Comparison of ENCODE assay signal across 8 mouse cellular contexts in genomic region chr12:98734246-98734879, GRCm38 (mm10). TPM values are rescaled to one million over a fixed set of nuclear protein-coding genes. Genes with fewer than 3 reads are reported as not detected.
A peak's percentile ranks its signal among the peaks of the same experiment; 100 is the strongest.
DNase-seq lines count a peak whose midpoint lies in the region; ATAC-seq and TF ChIP-seq lines count a peak whose summit lies in the region.

No protein-coding gene starts in this region.

- peak; percentile 37 for TF ChIP-seq POLR2A in ES-Bruce4 (IDR thresholded peaks at IDR 0.05; ENCODE audit: insufficient read depth, low read length)

- peak overlapping the region; percentile 85 for H3K4me2 ChIP-seq in forebrain, embryonic 13.5 days
- H3K4me2 ChIP-seq in liver, postnatal 0 days (ENCODE audit: low read depth, low read length) = peak overlapping the region; percentile 83
- H3K4me2 ChIP-seq in neural tube, embryonic 13.5 days = peak overlapping the region; percentile 86

- ATAC-seq in cerebellum, adult (ENCODE audit: insufficient number of reproducible peaks, low FRiP score, low TSS enrichment) = peak; percentile 75
- ATAC-seq in forebrain, embryonic 13.5 days = peak; percentile 94
- peak; percentile 90 for ATAC-seq in liver, postnatal 0 days
- peak; percentile 91 for ATAC-seq in neural tube, embryonic 13.5 days (ENCODE audit: low read depth)

- under 1% methylated on average over 30 of the region's 30 CpGs for WGBS in forebrain, embryonic 13.5 days
- 2% methylated on average over 30 of the region's 30 CpGs for WGBS in liver, postnatal 0 days (ENCODE audit: insufficient replicate concordance)
- under 1% methylated on average over 30 of the region's 30 CpGs for WGBS in neural tube, embryonic 13.5 days

- H3K4me3 ChIP-seq in ES-Bruce4 (ENCODE audit: low read depth, low read length) = peak overlapping the region; percentile 82
- peak overlapping the region; percentile 61 for H3K4me3 ChIP-seq in forebrain, embryonic 13.5 days
- H3K4me3 ChIP-seq in liver, postnatal 0 days (ENCODE audit: low read depth, low read length) = peak overlapping the region; percentile 65
- H3K4me3 ChIP-seq in neural tube, embryonic 13.5 days = peak overlapping the region; percentile 64

- no peaks in the 10 kb centered on the region for H3K36me3 ChIP-seq in ES-Bruce4 (ENCODE audit: control insufficient read depth, insufficient read depth, low read length, poor library complexity, severe bottlenecking)
- H3K36me3 ChIP-seq in forebrain, embryonic 13.5 days (ENCODE audit: poor library complexity, severe bottlenecking) = no peaks in the 10 kb centered on the region
- H3K36me3 ChIP-seq in liver, postnatal 0 days (replicated peaks; ENCODE audit: insufficient read depth, low read length) = no peaks in the 10 kb centered on the region
- H3K36me3 ChIP-seq in neural tube, embryonic 13.5 days = no peaks in the 10 kb centered on the region

- TF ChIP-seq EP300 in ES-Bruce4 (IDR thresholded peaks at IDR 0.05; ENCODE audit: insufficient read depth, low read depth, low read length) = 0 out of 2 replicates have a peak, but pooled peaks have one; percentile 53
- TF ChIP-seq EP300 in liver, postnatal 0 days (IDR thresholded peaks at IDR 0.05; ENCODE audit: low read depth) = no peak

- no peak overlapping the region for H3K27ac ChIP-seq in ES-Bruce4 (ENCODE audit: insufficient read depth, low read length)
- H3K27ac ChIP-seq in forebrain, embryonic 13.5 days = peak overlapping the region; percentile 48
- H3K27ac ChIP-seq in liver, postnatal 0 days (ENCODE audit: low read depth) = peak overlapping the region; percentile 26; the same call in 1 of the 2 replicates
- H3K27ac ChIP-seq in neural tube, embryonic 13.5 days (replicated peaks) = peak overlapping the region; percentile 72

- H3K9ac ChIP-seq in ES-Bruce4 (ENCODE audit: low read depth, poor library complexity, severe bottlenecking) = peak overlapping the region; percentile 52
- H3K9ac ChIP-seq in forebrain, embryonic 13.5 days = peak overlapping the region; percentile 81
- H3K9ac ChIP-seq in liver, postnatal 0 days (replicated peaks) = peak overlapping the region; percentile 52
- H3K9ac ChIP-seq in neural tube, embryonic 13.5 days = peak overlapping the region; percentile 76

- H3K4me1 ChIP-seq in ES-Bruce4 (ENCODE audit: control insufficient read depth, insufficient read depth, low read length) = no peaks in the 10 kb centered on the region
- peaks cover 39% of the 10 kb centered on the region for H3K4me1 ChIP-seq in forebrain, embryonic 13.5 days
- H3K4me1 ChIP-seq in liver, postnatal 0 days (ENCODE audit: insufficient read depth) = peaks cover 22% of the 10 kb centered on the region
- H3K4me1 ChIP-seq in neural tube, embryonic 13.5 days (replicated peaks) = peaks cover 51% of the 10 kb centered on the region

- no peaks in the 10 kb centered on the region for H3K27me3 ChIP-seq in ES-Bruce4 (ENCODE audit: control insufficient read depth, insufficient read depth, low read length, poor library complexity, severe bottlenecking)
- 0 out of 2 replicates have a peak, but pooled peaks cover 4% of the 10 kb centered on the region for H3K27me3 ChIP-seq in forebrain, embryonic 13.5 days
- peaks cover 28% of the 10 kb centered on the region for H3K27me3 ChIP-seq in liver, postnatal 0 days (ENCODE audit: insufficient read depth, low read length)
- H3K27me3 ChIP-seq in neural tube, embryonic 13.5 days = peaks cover 23% of the 10 kb centered on the region

- no peaks in the 10 kb centered on the region for H3K9me3 ChIP-seq in ES-Bruce4 (replicated peaks; ENCODE audit: control insufficient read depth, insufficient read depth, low read length, poor library complexity, severe bottlenecking)
- no peaks in the 10 kb centered on the region for H3K9me3 ChIP-seq in forebrain, embryonic 13.5 days (replicated peaks)
- no peaks in the 10 kb centered on the region for H3K9me3 ChIP-seq in liver, postnatal 0 days (ENCODE audit: low read length)
- H3K9me3 ChIP-seq in neural tube, embryonic 13.5 days = no peaks in the 10 kb centered on the region

- TF ChIP-seq CTCF in ES-Bruce4 (IDR thresholded peaks at IDR 0.05; ENCODE audit: low read depth, low read length) = no peak
- no peak for TF ChIP-seq CTCF in liver, postnatal 0 days (IDR thresholded peaks at IDR 0.05; ENCODE audit: low read depth)

- intact Hi-C loops in heart, postnatal 10 days (cut with DNase I) = no loop called here

- DNase-seq in heart, postnatal 10 days = peak; percentile 89 to 91
- peak; percentile 84 for DNase-seq in layer of hippocampus, adult 11-12 months (ENCODE audit: low spot score)
- peak; percentile 85 for DNase-seq in liver, postnatal 0 days
- peak; percentile 83 for DNase-seq in telencephalon, adult 2 months (ENCODE audit: low read depth, low spot score)

RNA-seq across cellular contexts. Expression of gene Ptpn21, which starts 2.8 kb away (rescaled TPM):
- polyA plus RNA-seq in ES-Bruce4 (2011; ENCODE audit: insufficient read depth, insufficient read length, low read depth, missing spikeins) = 22.3 and 25.0 TPM in 2 replicates
- polyA plus RNA-seq in forebrain, embryonic 13.5 days (2015; fragmentation: Nextera tagmentation; extraction: Ambion mirVana) = 6.4 and 6.5 TPM in 2 replicates
- 10 to 100 TPM; 26.3 to 31.6 TPM for total RNA-seq in heart, postnatal 10 days (2021)
- polyA plus RNA-seq in liver, postnatal 0 days (2015; fragmentation: Nextera tagmentation; extraction: Ambion mirVana) = 4.0 and 4.1 TPM in 2 replicates
- polyA plus RNA-seq in neural tube, embryonic 13.5 days (2015; fragmentation: Nextera tagmentation; extraction: Ambion mirVana) = 4.5 and 5.3 TPM in 2 replicates

RNA-seq across cellular contexts. Expression of gene Zc3h14, which starts 12.4 kb away (rescaled TPM):
- 155 and 157 TPM in 2 replicates for polyA plus RNA-seq in ES-Bruce4 (2011; ENCODE audit: insufficient read depth, insufficient read length, low read depth, missing spikeins)
- 125 and 126 TPM in 2 replicates for polyA plus RNA-seq in forebrain, embryonic 13.5 days (2015; fragmentation: Nextera tagmentation; extraction: Ambion mirVana)
- total RNA-seq in heart, postnatal 10 days (2021) = 10 to 100 TPM; 69.2 to 70.7 TPM
- 28.8 and 29.2 TPM in 2 replicates for polyA plus RNA-seq in liver, postnatal 0 days (2015; fragmentation: Nextera tagmentation; extraction: Ambion mirVana)
- polyA plus RNA-seq in neural tube, embryonic 13.5 days (2015; fragmentation: Nextera tagmentation; extraction: Ambion mirVana) = 117 and 130 TPM in 2 replicates
